Comparison of ENCODE assay signal across 7 mouse cellular contexts in genomic region chr3:84481104-84481503, GRCm38 (mm10). TPM values are rescaled to one million over a fixed set of nuclear protein-coding genes. Genes with fewer than 3 reads are reported as not detected.
A peak's percentile ranks its signal among the peaks of the same experiment; 100 is the strongest.
DNase-seq lines count a peak whose midpoint lies in the region; ATAC-seq and TF ChIP-seq lines count a peak whose summit lies in the region.

No protein-coding gene starts in this region.

- WGBS in heart, embryonic 12.5 days, result 3% methylated on average over 11 of the region's 11 CpGs
- WGBS in kidney, postnatal 0 days, result 5% methylated on average over 11 of the region's 11 CpGs

- H3K9me3 ChIP-seq in heart, embryonic 12.5 days (replicated peaks), result no peaks in the 10 kb centered on the region
- no peaks in the 10 kb centered on the region for H3K9me3 ChIP-seq in kidney, postnatal 0 days (replicated peaks; ENCODE audit: low read length)

- H3K4me1 ChIP-seq in heart, embryonic 12.5 days (replicated peaks), result peaks cover 17% of the 10 kb centered on the region; the same call in 1 of the 2 replicates
- H3K4me1 ChIP-seq in kidney, postnatal 0 days (replicated peaks; ENCODE audit: insufficient read depth, low read length), result peaks cover 18% of the 10 kb centered on the region; the same call in 1 of the 2 replicates

- no peaks in the 10 kb centered on the region for H3K36me3 ChIP-seq in heart, embryonic 12.5 days
- H3K36me3 ChIP-seq in kidney, postnatal 0 days (ENCODE audit: insufficient read depth, low read length), result no peaks in the 10 kb centered on the region

- no peak overlapping the region for H3K27ac ChIP-seq in heart, embryonic 12.5 days (ENCODE audit: poor library complexity, severe bottlenecking)
- peak overlapping the region; percentile 25; the same call in 1 of the 2 replicates for H3K27ac ChIP-seq in kidney, postnatal 0 days

- peak overlapping the region; percentile 99 for H3K4me2 ChIP-seq in heart, embryonic 12.5 days
- peak overlapping the region; percentile 100 for H3K4me2 ChIP-seq in kidney, postnatal 0 days (ENCODE audit: low read length)

- H3K4me3 ChIP-seq in heart, embryonic 12.5 days, result peak overlapping the region; percentile 66
- peak overlapping the region; percentile 66 for H3K4me3 ChIP-seq in kidney, postnatal 0 days (replicated peaks; ENCODE audit: low read depth, low read length)

- peaks cover 53% of the 10 kb centered on the region for H3K27me3 ChIP-seq in heart, embryonic 12.5 days (replicated peaks)
- peaks cover 10% of the 10 kb centered on the region for H3K27me3 ChIP-seq in kidney, postnatal 0 days (ENCODE audit: insufficient read depth, low read length)

- DNase-seq in thymus, postnatal 4 days, result peak; percentile 19
- DNase-seq in thymus, postnatal 25 days, result no peak
- peak; percentile 58 for DNase-seq in embryo, embryonic 10 days (ENCODE audit: low spot score)
- peak; percentile 70 for DNase-seq in kidney, postnatal 0 days (ENCODE audit: low spot score)
- DNase-seq in lung, postnatal 14 days, result peak; percentile 61
- peak; percentile 32 for DNase-seq in right cerebral cortex, postnatal 4 days

- no peak overlapping the region for H3K9ac ChIP-seq in heart, embryonic 12.5 days
- no peak overlapping the region for H3K9ac ChIP-seq in kidney, postnatal 0 days (ENCODE audit: low read depth, low read length)

- no peak for ATAC-seq in heart, embryonic 12.5 days (ENCODE audit: insufficient number of reproducible peaks, low FRiP score)
- no peak for ATAC-seq in kidney, postnatal 0 days (replicated peaks; ENCODE audit: low FRiP score, low read depth)

- TF ChIP-seq CTCF in kidney, postnatal 0 days (IDR thresholded peaks at IDR 0.05; ENCODE audit: low read depth), result peak; percentile 66

RNA-seq across cellular contexts. Expression of gene Fhdc1, which starts 0.9 kb away (rescaled TPM):
- 4.4 TPM in 2 replicates for polyA plus RNA-seq in heart, embryonic 12.5 days (2016; fragmentation: Nextera tagmentation; extraction: Ambion mirVana)
- 3.3 and 4.0 TPM in 2 replicates for polyA plus RNA-seq in kidney, postnatal 0 days (2015; fragmentation: Nextera tagmentation; extraction: Ambion mirVana)
